Mouse (Mus musculus): ENCODE results near the gene Rps18. TPM values are rescaled to one million over a fixed set of nuclear protein-coding genes. Genes with fewer than 3 reads are reported as not detected.

Gene Rps18
- polyA plus RNA-seq, 1 experiment = 1,144 TPM

DNA sequence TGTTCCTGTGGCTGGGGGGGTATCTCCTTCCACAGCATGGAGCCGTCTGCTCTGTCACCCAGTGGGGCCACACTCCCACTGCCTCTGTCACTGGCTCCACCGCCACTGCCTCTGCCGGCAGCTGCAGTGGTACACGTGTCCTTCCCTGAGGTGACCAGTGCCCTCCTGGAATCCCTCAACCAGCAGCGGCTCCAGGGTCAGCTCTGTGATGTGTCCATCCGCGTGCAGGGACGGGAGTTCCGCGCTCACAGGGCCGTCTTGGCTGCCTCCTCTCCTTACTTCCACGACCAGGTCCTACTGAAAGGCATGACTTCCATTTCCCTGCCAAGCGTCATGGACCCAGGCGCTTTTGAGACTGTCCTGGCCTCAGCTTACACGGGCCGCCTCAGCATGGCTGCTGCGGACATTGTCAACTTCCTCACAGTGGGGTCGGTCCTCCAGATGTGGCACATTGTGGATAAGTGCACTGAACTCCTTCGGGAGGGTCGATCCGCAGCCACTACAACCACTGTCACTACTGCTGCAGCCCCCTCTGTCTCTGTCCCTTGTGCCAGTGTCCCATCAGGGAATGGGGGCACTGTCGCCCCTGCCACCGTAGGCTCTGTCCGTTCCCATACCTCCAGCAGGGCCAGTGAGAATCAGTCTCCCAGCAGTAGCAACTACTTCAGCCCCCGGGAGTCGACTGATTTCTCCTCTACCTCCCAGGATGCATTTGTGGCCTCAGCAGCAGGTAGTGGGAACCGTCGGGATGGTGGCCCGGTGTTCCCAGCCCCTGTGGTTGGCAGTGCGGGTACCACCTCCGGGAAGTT, 38.8 kb downstream of the Rps18 start:
- TF ChIP-seq POLR2A (IDR thresholded peaks at IDR 0.05; ENCODE audit: borderline replicate concordance, low read depth, low read length) (no peak), CTCF (IDR thresholded peaks at IDR 0.05; ENCODE audit: low read depth, low read length) (no peak)
- Histone ChIP-seq H3K4me3 (ENCODE audit: insufficient read depth, low read length) (peak overlapping the region; percentile 75), H3K27ac (ENCODE audit: insufficient read depth, low read depth, low read length) (no peak overlapping the region), H3K4me1 (ENCODE audit: control insufficient read depth, insufficient read depth, low read length) (peaks cover 7% of the 10 kb centered on the region)

DNA sequence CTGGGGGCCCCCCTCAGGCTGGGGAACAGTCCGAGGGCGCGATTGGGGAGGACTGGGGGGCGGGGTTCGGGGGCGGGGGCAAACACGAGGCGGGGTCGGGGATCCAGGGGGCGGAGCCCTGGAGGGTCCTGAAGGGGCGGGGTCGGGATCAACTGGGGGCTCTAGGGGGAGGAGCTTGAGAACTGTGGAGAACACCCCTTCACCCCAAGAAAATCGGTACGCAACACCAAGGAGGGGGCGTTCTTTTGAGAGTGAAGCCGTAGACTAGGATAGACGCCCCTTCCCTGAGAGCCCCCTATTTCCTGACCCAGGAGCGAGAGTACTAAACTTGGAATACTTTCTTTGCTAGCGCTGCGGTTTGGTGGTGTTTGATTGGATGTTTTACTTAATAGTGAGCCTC, 39.5 kb downstream of the Rps18 start:
- Histone ChIP-seq H3K4me1 (ENCODE audit: control insufficient read depth, insufficient read depth, low read length) (peaks cover 7% of the 10 kb centered on the region), H3K27ac (ENCODE audit: insufficient read depth, low read depth, low read length) (peak overlapping the region; percentile 18; the same call in 1 of the 2 replicates), H3K4me3 (ENCODE audit: insufficient read depth, low read length) (peak overlapping the region; percentile 75)
- TF ChIP-seq POLR2A (IDR thresholded peaks at IDR 0.05; ENCODE audit: borderline replicate concordance, low read depth, low read length) (no peak), CTCF (IDR thresholded peaks at IDR 0.05; ENCODE audit: low read depth, low read length) (no peak)

DNA sequence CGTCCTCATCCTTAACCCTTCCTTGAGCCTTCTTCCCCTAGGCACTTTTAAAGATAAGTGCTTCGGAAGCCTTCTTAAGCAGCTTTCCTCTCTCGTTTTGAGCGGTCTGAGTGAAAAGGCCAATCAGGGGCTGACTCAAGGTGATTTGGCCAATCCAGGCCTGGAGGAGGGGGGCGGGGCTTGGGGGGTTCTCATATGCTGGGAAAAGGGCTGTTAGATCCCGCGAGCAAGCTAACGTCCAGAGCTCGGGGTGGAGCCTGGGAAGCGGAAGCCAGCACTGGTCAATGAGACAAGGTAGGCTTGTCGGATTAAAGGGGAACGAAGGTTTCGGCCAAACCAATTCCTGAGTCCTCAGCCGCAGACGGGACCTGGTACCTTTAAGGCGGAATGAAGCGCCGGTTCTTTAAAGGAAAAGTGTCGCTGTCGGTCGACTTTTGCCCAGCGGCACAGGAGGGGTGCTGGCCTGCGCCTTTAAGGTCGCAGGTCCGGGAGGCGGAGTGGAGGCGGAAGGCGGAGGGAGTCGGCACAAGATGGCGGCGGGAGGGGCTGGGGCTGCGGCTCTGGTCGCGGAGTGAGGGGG, 40.0 kb downstream of the Rps18 start, which contains the start of the genes Tapbp and Zbtb22:
Tapbp (plus strand) TSS at position 229 of the 580 bp plus-strand sequence.
Zbtb22 (plus strand) TSS at position 234 of the 580 bp plus-strand sequence.
- Histone ChIP-seq H3K27ac (ENCODE audit: insufficient read depth, low read depth, low read length) (peak within 1 kb of the TSS; percentile 28), H3K4me1 (ENCODE audit: control insufficient read depth, insufficient read depth, low read length) (peaks cover 7% of the 10 kb centered on the region), H3K4me3 (ENCODE audit: insufficient read depth, low read length) (peak within 1 kb of the TSS; percentile 75)
- TF ChIP-seq CTCF (IDR thresholded peaks at IDR 0.05; ENCODE audit: low read depth, low read length) (no peak), POLR2A (IDR thresholded peaks at IDR 0.05; ENCODE audit: borderline replicate concordance, low read depth, low read length) (no peak)

DNA sequence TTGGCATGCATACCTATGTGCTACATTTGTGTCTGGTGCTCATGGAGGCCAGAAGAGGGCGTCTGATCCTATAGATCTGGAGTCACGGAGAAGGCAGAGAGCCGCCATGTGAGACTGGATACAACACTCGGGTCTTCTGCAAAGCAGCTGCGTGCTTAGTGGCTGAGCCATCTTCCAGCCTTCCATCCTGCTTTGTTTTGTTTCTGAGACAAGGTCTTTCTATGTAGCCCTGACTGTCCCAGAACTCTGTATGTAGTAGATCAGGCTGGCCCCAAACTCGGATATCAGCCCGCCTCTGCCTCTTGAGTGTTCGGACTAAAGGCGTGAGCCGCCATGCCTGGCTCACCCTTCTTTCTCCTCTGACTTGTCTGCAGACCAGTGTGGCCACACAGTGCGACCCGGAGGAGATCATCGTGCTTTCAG, 40.8 kb downstream of the Rps18 start:
- no peak overlapping the region for H3K27ac ChIP-seq (ENCODE audit: insufficient read depth, low read depth, low read length)
- TF ChIP-seq POLR2A (IDR thresholded peaks at IDR 0.05; ENCODE audit: borderline replicate concordance, low read depth, low read length) (no peak), CTCF (IDR thresholded peaks at IDR 0.05; ENCODE audit: low read depth, low read length) (0 out of 2 replicates have a peak, but pooled peaks have one; percentile 10)
- no peak overlapping the region; the same call in 1 of the 2 replicates for H3K4me3 ChIP-seq (ENCODE audit: insufficient read depth, low read length)
- peaks cover 11% of the 10 kb centered on the region for H3K4me1 ChIP-seq (ENCODE audit: control insufficient read depth, insufficient read depth, low read length)

DNA sequence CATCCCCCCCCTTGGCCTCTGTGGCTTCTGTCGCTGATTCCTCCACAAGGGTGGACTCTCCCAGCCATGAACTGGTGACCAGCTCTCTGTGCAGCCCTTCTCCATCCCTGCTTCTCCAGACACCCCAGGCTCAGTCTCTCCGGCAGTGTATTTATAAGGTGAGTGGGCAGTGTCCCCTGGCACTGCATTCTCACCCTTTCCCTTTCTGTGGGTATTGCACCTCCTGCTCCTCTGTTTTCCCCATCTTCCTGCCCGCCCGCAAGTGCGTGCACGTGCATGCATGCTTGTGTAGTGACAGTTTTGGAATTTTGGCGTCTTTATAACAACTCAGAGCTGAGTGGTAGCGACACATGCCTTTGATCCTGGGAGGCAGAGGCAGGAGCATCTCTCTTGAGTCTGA, 41.9 kb downstream of the Rps18 start:
- Histone ChIP-seq H3K4me3 (ENCODE audit: insufficient read depth, low read length) (no peak overlapping the region), H3K4me1 (ENCODE audit: control insufficient read depth, insufficient read depth, low read length) (peaks cover 9% of the 10 kb centered on the region), H3K27ac (ENCODE audit: insufficient read depth, low read depth, low read length) (no peak overlapping the region)
- TF ChIP-seq CTCF (IDR thresholded peaks at IDR 0.05; ENCODE audit: low read depth, low read length) = no peak
- TF ChIP-seq POLR2A (IDR thresholded peaks at IDR 0.05; ENCODE audit: borderline replicate concordance, low read depth, low read length) = no peak

DNA sequence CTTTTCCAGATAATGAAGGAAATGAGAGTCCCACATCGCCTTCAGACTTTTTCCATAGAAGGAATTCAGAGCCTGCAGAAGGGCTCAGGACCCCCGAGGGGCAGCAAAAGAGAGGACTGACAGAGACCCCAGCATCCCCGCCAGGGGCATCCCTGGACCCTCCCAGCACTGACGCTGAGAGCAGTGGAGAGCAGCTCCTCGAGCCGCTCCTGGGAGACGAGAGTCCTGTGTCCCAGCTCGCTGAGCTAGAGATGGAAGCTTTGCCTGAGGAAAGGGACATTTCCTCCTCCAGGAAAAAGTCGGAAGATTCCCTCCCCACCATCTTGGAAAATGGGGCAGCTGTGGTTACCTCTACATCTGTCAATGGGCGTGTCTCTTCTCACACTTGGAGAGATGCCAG, 42.5 kb downstream of the Rps18 start:
- H3K27ac ChIP-seq (ENCODE audit: insufficient read depth, low read depth, low read length) = no peak overlapping the region
- TF ChIP-seq POLR2A (IDR thresholded peaks at IDR 0.05; ENCODE audit: borderline replicate concordance, low read depth, low read length) = no peak
- no peak for TF ChIP-seq CTCF (IDR thresholded peaks at IDR 0.05; ENCODE audit: low read depth, low read length)
- peaks cover 6% of the 10 kb centered on the region for H3K4me1 ChIP-seq (ENCODE audit: control insufficient read depth, insufficient read depth, low read length)
- H3K4me3 ChIP-seq (ENCODE audit: insufficient read depth, low read length) = no peak overlapping the region

DNA sequence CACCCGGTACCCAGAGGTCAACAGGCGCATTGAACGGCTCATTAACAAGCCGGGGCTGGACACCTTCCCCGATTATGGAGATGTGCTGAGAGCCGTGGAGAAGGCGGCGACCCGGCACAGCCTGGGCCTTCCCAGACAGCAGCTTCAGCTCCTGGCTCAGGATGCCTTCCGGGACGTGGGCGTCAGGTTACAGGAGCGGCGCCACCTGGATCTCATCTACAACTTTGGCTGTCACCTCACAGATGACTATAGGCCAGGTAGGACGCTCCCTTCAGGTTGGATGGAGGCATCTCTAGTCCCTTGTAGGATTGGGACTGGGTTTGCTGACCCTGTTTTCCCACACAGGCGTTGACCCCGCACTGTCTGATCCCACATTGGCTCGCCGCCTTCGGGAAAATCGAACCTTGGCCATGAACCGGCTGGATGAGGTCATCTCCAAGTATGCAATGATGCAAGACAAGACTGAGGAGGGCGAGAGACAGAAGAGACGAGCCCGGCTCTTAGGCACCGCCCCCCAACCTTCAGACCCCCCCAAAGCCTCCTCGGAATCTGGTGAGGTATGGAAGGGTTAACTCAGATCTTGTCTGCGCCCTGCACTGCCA, 43.9 kb downstream of the Rps18 start:
- peaks cover 8% of the 10 kb centered on the region for H3K4me1 ChIP-seq (ENCODE audit: control insufficient read depth, insufficient read depth, low read length)
- no peak for TF ChIP-seq POLR2A (IDR thresholded peaks at IDR 0.05; ENCODE audit: borderline replicate concordance, low read depth, low read length)
- no peak for TF ChIP-seq CTCF (IDR thresholded peaks at IDR 0.05; ENCODE audit: low read depth, low read length)
- no peak overlapping the region for H3K27ac ChIP-seq (ENCODE audit: insufficient read depth, low read depth, low read length)
- H3K4me3 ChIP-seq (ENCODE audit: insufficient read depth, low read length) = no peak overlapping the region

DNA sequence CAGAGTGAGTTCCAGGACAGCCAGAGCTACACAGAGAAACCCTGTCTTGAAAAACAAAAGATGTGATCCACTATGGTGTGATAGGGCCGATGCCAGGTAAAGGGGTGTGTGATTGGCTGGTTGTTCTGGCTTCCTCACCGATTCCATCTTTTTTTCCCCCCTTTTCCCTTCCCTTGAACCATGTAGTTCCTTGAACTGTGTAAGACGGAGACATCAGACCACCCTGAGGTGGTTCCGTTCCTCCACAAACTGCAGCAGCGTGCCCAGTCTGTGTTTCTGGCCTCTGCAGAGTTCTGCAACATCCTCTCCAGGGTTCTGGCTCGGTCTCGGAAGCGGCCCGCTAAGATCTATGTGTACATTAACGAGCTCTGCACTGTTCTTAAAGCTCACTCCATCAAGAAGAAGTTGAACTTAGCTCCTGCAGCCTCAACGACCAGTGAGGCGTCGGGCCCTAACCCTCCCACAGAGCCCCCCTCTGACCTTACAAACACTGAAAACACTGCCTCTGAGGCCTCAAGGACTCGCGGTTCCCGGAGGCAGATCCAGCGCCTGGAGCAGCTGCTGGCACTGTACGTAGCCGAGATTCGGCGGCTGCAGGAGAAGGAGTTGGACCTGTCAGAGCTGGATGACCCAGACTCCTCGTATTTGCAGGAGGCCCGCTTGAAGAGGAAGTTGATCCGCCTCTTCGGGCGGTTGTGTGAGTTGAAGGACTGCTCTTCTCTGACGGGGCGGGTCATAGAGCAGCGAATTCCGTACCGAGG, 44.6 kb downstream of the Rps18 start:
- H3K4me3 ChIP-seq (ENCODE audit: insufficient read depth, low read length) = no peak overlapping the region
- H3K27ac ChIP-seq (ENCODE audit: insufficient read depth, low read depth, low read length) = no peak overlapping the region
- TF ChIP-seq CTCF (IDR thresholded peaks at IDR 0.05; ENCODE audit: low read depth, low read length) (no peak), POLR2A (IDR thresholded peaks at IDR 0.05; ENCODE audit: borderline replicate concordance, low read depth, low read length) (no peak)
- H3K4me1 ChIP-seq (ENCODE audit: control insufficient read depth, insufficient read depth, low read length) = peaks cover 8% of the 10 kb centered on the region

DNA sequence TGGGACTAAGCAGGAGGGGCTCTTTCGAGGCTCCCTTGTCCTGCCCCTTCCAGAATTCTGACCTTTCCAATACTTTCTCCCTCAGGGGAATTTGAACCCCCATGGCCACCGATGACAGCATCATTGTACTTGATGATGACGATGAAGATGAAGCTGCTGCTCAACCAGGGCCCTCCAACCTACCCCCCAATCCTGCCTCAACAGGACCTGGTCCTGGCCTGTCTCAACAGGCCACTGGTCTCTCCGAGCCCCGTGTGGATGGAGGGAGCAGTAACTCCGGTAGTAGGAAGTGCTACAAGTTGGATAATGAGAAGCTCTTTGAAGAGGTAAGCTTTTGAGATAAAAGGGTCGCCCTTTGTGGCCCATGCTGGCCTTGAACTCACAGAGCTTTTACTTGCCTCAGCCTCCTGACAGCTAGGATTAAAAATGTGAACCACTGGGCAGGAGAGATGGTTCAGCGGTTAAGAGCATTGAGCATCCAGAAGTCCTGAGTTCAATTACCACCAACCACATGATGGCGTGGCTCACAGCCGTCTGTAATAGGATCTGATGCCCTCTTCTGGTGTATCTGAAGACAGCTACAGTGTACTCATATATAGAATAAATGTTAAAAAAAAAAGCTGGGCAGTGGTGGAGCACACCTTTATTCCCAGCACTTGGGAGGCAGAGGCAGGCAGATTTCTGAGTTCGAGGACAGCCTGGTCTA, 45.3 kb downstream of the Rps18 start:
- TF ChIP-seq POLR2A (IDR thresholded peaks at IDR 0.05; ENCODE audit: borderline replicate concordance, low read depth, low read length) (no peak), CTCF (IDR thresholded peaks at IDR 0.05; ENCODE audit: low read depth, low read length) (no peak)
- peak overlapping the region; percentile 82; the same call in 1 of the 2 replicates for H3K27ac ChIP-seq (ENCODE audit: insufficient read depth, low read depth, low read length)
- peaks cover 8% of the 10 kb centered on the region for H3K4me1 ChIP-seq (ENCODE audit: control insufficient read depth, insufficient read depth, low read length)
- peak overlapping the region; percentile 96 for H3K4me3 ChIP-seq (ENCODE audit: insufficient read depth, low read length)
